Mouse (Mus musculus) forebrain, embryonic 14.5 days (tissue): ENCODE results near the gene Cldn17. TPM values are rescaled to one million over a fixed set of nuclear protein-coding genes. Genes with fewer than 3 reads are reported as not detected.

ENCODE experiments used
- ATAC-seq: fragments of 200-750 bp; cut with Nextera tagmentation; 2 replicates; pipeline ENCODE4 v1.8.0; 2017; ENCODE audit warnings: mild to moderate bottlenecking, moderate library complexity
- DNase-seq: peaks from one replicate; pipeline ENCODE4 v3.0.0-alpha.2; 2015; ENCODE audit warnings: low spot score
- H3K27ac ChIP-seq: fragments of 300-500 bp; sonication (generic); 2 replicates; pipeline ENCODE4 v1.5.1; 2014; ENCODE audit warnings: low read depth, mild to moderate bottlenecking, control low read depth, low read length, moderate library complexity
- H3K27me3 ChIP-seq: fragments of 300-500 bp; sonication (generic); replicated peaks from 2 replicates; pipeline ENCODE4 v1.6.1; 2014; ENCODE audit warnings: low read length, control low read depth, mixed read lengths; ENCODE audit not compliant: control insufficient read depth, insufficient read depth
- H3K36me3 ChIP-seq: fragments of 300-500 bp; sonication (generic); 2 replicates; pipeline ENCODE4 v1.6.1; 2014; ENCODE audit warnings: low read length, control low read depth; ENCODE audit not compliant: control insufficient read depth, insufficient read depth
- H3K4me1 ChIP-seq: fragments of 300-500 bp; sonication (generic); 2 replicates; pipeline ENCODE4 v1.6.1; 2014; ENCODE audit warnings: antibody characterized with exemption, low read length, control low read depth; ENCODE audit not compliant: control insufficient read depth, insufficient read depth
- H3K4me2 ChIP-seq: fragments of 300-500 bp; sonication (generic); 2 replicates; pipeline ENCODE4 v1.6.1; 2014; ENCODE audit warnings: mild to moderate bottlenecking, control low read depth, low read length
- H3K4me3 ChIP-seq: fragments of 300-500 bp; sonication (generic); 2 replicates; pipeline ENCODE4 v1.5.1; 2014; ENCODE audit warnings: low read depth, low read length, control low read depth
- H3K9ac ChIP-seq: fragments of 300-500 bp; sonication (generic); 2 replicates; pipeline ENCODE4 v1.6.1; 2014; ENCODE audit warnings: mild to moderate bottlenecking, low read length, control low read depth, moderate library complexity
- H3K9me3 ChIP-seq: fragments of 300-500 bp; sonication (generic); replicated peaks from 2 replicates; pipeline ENCODE4 v1.6.1; 2016; ENCODE audit warnings: low read length, control low read depth, mixed read lengths; ENCODE audit not compliant: control insufficient read depth
- WGBS: fragments of 180-500 bp; shearing (Covaris S2); extraction: QIAGEN DNeasy Blood & Tissue Kit; methylation state at CpG from one replicate; pipeline ENCODE4 v1.1.7; 2014; 5-methylcytosine and 5-hydroxymethylcytosine counted together
- polyA plus RNA-seq: library from polyadenylated mRNA; unstranded; fragments of >200 nt; fragmentation: Nextera tagmentation; extraction: Ambion mirVana; gene quantifications from 2 replicates; pipeline ENCODE4 v1.2.1, GENCODE M21; 2014

The Cldn17 gene
- polyA plus RNA-seq = not detected in 2 replicates

DNA sequence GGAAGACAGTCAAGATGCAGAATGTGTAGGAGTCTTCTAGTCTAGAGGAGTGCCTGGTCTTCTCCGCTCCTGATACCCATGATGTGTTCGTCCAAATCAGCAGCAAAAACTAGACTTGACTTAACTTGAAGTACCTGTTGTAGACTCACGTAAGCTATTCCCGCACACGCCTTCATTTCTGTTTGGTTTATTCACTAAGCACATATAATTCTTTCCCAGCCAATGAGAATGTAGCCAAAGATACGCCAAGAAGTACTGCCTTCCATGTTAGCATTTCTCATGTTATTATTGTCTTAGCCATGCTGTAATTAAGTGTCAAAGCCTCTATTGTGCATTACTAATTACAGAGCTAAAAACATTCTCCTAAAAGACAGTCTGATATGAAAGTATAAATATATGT lies at the start of gene Cldn17:
TSS of gene Cldn17 (minus strand) at position 101 of the 400 bp plus-strand sequence.
- no peak within 1 kb of the TSS for H3K27ac ChIP-seq
- no peak within 1 kb of the TSS for H3K4me3 ChIP-seq
- DNase-seq (no peak), ATAC-seq (no peak)
- no peaks in the 10 kb centered on the region for H3K27me3 ChIP-seq
- no peaks in the 10 kb centered on the region for H3K36me3 ChIP-seq
- no peak within 1 kb of the TSS for H3K9ac ChIP-seq
- H3K9me3 ChIP-seq = no peaks in the 10 kb centered on the region
- H3K4me2 ChIP-seq = no peak within 1 kb of the TSS
- WGBS = 97% methylated on average over 6 of the region's 6 CpGs
- no peaks in the 10 kb centered on the region for H3K4me1 ChIP-seq

DNA sequence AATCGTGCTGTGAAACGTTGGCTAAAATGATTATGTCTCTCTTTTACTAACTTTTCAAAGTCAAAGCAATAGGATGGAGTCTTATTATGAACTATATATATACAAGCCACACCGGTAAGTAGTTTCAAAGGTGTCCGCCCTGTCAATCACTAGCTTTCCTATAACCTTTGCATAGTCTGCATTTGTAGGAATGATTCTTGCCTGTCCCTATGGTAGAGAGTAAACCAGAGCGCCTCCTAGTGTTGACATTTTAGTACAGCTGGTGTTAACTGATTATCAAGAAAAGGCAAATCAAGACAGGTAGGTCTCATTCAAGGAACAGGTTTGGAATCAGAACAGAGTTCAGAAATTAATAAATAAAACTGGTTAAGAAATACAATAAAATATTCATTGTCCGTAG lies 35.7 kb upstream of the Cldn17 start:
- peak; percentile 54 for DNase-seq
- ATAC-seq = no peak
- Histone ChIP-seq H3K9ac (no peak overlapping the region), H3K36me3 (no peaks in the 10 kb centered on the region), H3K9me3 (no peaks in the 10 kb centered on the region), H3K4me2 (no peak overlapping the region), H3K27me3 (no peaks in the 10 kb centered on the region), H3K4me1 (no peaks in the 10 kb centered on the region), H3K27ac (no peak overlapping the region), H3K4me3 (no peak overlapping the region)
- WGBS = 52% methylated on average over 6 of the region's 6 CpGs

DNA sequence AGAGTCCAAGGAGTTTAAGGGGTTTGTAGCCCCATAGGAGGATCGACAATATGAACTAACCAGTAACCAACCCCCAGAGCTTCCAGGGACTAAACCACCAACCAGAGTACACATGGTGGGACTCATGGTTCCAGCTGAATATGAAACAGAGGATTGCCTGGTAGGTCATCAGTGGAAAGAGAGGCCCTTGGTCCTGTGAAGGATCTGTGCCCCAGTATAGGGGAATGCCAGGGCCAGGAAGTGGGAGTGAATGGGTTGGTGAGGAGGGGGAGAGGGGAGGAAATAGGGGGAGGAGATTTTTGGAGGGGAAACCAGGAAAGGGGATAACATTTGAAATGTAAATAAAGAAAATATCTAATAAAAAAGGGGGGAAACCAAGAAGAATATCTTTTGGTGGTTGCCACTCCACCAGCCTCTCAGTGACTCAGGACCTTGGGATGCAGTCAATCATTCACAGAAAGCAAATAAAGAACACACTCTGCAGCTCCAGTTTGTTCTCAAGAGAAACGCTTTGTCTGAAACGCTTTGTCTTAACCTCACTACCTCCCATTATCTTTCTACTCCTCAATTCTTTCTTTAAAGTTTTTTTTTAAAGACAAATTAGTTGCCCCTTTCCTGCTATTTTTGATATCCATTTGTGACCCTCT lies 33.2 kb upstream of the Cldn17 start:
- no peak for ATAC-seq
- no peak for DNase-seq
- Histone ChIP-seq H3K4me1 (no peaks in the 10 kb centered on the region), H3K4me2 (no peak overlapping the region), H3K9ac (no peak overlapping the region), H3K27ac (no peak overlapping the region), H3K4me3 (no peak overlapping the region), H3K36me3 (no peaks in the 10 kb centered on the region), H3K9me3 (no peaks in the 10 kb centered on the region), H3K27me3 (no peaks in the 10 kb centered on the region)
- 84% methylated on average over 3 of the region's 3 CpGs for WGBS

DNA sequence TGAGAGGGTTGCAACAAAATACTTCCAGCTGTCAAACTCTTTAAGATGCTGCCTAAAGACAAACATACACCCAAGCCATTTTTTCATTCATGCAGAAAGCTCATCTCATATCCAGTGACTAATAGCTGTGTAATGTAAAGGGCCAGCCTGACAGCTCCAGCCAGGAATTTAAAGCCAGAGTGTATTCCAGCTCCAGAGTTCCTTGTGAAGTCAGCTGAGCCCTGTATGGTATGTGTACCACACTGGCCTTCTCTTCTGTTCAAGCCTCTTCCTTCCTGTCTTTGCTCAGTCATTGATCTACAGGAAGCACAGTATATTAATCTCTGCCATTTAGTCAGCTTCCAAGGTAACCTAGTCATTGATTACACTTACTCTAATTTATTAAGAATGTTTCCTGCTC lies 4.6 kb upstream of the Cldn17 start:
- H3K4me1 ChIP-seq = no peaks in the 10 kb centered on the region
- ATAC-seq = no peak
- H3K4me2 ChIP-seq = no peak overlapping the region
- no peak overlapping the region for H3K4me3 ChIP-seq
- DNase-seq = no peak
- H3K36me3 ChIP-seq = no peaks in the 10 kb centered on the region
- H3K27me3 ChIP-seq = no peaks in the 10 kb centered on the region
- H3K9me3 ChIP-seq = no peaks in the 10 kb centered on the region
- no peak overlapping the region for H3K9ac ChIP-seq
- no peak overlapping the region for H3K27ac ChIP-seq

DNA sequence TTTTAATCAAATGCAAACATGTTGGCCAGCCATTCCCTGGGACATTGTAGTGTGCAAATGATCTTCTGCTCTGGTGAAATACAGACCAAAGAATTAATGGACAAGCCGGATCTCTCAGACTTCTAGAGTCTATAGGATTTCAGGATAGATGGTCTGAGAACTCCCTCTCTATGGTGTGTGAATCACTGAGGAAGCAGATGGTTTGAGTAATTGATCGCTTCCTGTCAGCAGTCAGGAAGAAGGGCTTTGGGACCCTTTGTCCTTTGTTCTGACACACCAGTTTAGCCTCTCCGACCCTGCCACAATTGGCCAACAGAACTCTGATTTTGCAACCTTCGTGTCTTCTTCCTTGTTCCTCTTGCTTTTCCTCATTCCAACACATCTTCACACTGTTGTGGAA lies 1.4 kb upstream of the Cldn17 start:
- H3K4me2 ChIP-seq = no peak overlapping the region
- no peaks in the 10 kb centered on the region for H3K27me3 ChIP-seq
- DNase-seq (no peak), ATAC-seq (no peak)
- no peak overlapping the region for H3K27ac ChIP-seq
- H3K4me3 ChIP-seq = no peak overlapping the region
- no peaks in the 10 kb centered on the region for H3K4me1 ChIP-seq
- H3K9me3 ChIP-seq = no peaks in the 10 kb centered on the region
- no peaks in the 10 kb centered on the region for H3K36me3 ChIP-seq
- 83% methylated on average over 4 of the region's 4 CpGs for WGBS
- H3K9ac ChIP-seq = no peak overlapping the region

DNA sequence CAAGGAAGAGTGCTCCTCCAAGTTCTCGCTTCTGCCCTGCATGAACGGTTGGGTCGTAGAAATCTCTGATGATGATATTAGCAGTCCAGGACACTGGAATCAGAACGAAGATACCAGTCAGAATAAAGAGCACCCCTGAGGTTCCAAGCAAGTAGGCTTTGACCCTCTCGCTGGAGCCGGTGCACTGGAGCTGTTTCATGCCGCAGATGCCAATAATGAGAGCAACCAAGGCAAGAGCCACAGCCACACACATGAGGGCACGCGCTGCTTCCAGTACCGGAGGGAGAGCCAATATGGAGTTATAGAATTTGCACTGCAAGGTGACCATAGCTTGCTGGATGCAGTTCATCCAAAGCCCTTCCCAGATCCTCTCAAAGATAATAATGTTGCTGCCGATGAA lies 440 bp downstream of the Cldn17 start:
- Histone ChIP-seq H3K27ac (no peak overlapping the region), H3K4me1 (no peaks in the 10 kb centered on the region), H3K27me3 (no peaks in the 10 kb centered on the region), H3K4me2 (no peak overlapping the region), H3K9ac (no peak overlapping the region), H3K4me3 (no peak overlapping the region), H3K9me3 (no peaks in the 10 kb centered on the region), H3K36me3 (no peaks in the 10 kb centered on the region)
- DNase-seq (no peak), ATAC-seq (no peak)
- WGBS = 93% methylated on average over 11 of the region's 11 CpGs

DNA sequence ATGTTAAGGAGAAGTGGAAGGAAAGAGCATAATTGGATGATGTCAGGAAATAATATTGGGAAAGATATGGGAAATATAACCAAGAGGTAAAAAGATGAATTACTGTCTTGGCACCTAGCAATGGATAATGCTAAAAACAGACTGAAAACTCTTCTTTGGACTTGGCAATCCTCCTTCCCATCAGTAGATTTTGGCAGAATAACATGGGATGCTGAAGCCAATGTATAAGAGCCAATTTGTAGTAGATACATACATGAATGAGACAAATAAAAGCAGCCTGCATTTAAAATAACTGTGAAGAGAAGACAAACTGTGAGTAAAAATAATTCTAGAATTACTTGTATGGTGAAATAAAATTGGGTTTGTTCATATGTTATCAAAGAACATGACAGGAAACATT lies 18.7 kb downstream of the Cldn17 start:
- no peak overlapping the region for H3K9ac ChIP-seq
- no peaks in the 10 kb centered on the region for H3K4me1 ChIP-seq
- no peak overlapping the region for H3K27ac ChIP-seq
- H3K36me3 ChIP-seq = no peaks in the 10 kb centered on the region
- no peak overlapping the region for H3K4me3 ChIP-seq
- ATAC-seq (no peak; the same call in 1 of the 2 replicates), DNase-seq (peak; percentile 50)
- H3K27me3 ChIP-seq = no peaks in the 10 kb centered on the region
- no peak overlapping the region for H3K4me2 ChIP-seq
- no peaks in the 10 kb centered on the region for H3K9me3 ChIP-seq

DNA sequence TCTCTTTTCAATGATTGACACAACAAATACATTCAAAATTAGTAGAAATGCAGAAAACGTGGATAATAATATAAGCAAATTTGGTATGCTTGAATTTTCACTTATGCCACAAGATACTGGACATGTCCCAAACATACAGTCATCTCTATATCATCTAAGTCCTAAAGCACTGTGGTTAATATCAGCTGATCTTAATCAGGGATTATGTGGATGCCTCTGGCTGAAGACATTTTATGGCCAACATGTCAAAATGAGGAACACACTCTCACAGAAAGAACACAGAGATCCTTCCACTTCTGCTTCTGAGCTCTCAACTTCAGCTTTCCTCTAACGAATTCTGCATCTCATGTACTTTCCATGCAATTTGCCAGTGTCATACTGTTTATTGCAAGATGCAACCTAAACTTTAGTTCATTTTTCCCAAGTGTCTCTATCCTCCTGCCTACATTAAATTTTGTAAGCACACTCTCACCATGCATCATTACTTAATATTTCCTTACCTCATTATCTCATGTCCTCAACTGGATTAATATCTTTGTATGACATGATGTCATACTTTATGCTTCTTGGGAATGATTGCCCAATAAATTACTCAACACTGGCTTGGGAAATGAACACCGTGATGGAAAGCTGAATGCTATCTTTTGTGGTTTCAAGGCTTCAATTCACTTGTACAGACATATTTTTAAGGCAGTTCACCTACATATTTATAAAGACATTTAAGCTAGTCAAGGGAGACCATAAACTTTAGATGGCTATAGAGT lies 26.6 kb downstream of the Cldn17 start:
- Histone ChIP-seq H3K36me3 (no peaks in the 10 kb centered on the region), H3K9me3 (no peaks in the 10 kb centered on the region), H3K4me1 (no peaks in the 10 kb centered on the region), H3K27ac (no peak overlapping the region), H3K4me2 (no peak overlapping the region), H3K4me3 (no peak overlapping the region), H3K27me3 (no peaks in the 10 kb centered on the region), H3K9ac (no peak overlapping the region)
- no peak for DNase-seq
- no peak for ATAC-seq
- 81% methylated on average over 3 of the region's 3 CpGs for WGBS

DNA sequence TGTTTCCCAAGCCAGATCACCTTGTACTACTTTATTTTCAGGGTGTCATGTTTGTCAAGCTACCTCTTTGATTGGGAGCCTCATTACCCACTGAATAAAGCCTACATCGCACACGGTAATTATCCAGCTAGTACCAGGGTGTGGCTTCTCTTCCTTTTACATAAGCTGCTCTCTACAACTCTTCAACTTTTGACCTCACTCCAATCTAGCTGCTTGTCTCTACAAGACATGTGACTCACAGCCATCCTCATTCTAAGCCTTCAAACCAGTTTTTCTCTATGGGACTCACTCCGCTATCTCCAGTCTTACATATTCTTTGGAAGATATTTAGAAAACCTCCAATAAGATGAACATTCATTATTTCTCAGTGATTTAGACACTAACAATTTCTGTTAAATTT lies 43.5 kb downstream of the Cldn17 start:
- H3K9me3 ChIP-seq = no peaks in the 10 kb centered on the region
- DNase-seq (no peak), ATAC-seq (no peak)
- no peaks in the 10 kb centered on the region for H3K27me3 ChIP-seq
- no peaks in the 10 kb centered on the region for H3K36me3 ChIP-seq
- no peak overlapping the region for H3K9ac ChIP-seq
- H3K4me3 ChIP-seq = no peak overlapping the region
- H3K27ac ChIP-seq = no peak overlapping the region
- 73% methylated on average over 3 of the region's 3 CpGs for WGBS
- H3K4me2 ChIP-seq = no peak overlapping the region
- H3K4me1 ChIP-seq = no peaks in the 10 kb centered on the region
